Mouse (Mus musculus) cerebellum, adult 9-10 months (tissue): ENCODE measurements around the gene Nelfb.

Experiments
- DNase-seq: peaks from one replicate; pipeline ENCODE4 v3.0.0; 2022

Gene Nelfb

DNA sequence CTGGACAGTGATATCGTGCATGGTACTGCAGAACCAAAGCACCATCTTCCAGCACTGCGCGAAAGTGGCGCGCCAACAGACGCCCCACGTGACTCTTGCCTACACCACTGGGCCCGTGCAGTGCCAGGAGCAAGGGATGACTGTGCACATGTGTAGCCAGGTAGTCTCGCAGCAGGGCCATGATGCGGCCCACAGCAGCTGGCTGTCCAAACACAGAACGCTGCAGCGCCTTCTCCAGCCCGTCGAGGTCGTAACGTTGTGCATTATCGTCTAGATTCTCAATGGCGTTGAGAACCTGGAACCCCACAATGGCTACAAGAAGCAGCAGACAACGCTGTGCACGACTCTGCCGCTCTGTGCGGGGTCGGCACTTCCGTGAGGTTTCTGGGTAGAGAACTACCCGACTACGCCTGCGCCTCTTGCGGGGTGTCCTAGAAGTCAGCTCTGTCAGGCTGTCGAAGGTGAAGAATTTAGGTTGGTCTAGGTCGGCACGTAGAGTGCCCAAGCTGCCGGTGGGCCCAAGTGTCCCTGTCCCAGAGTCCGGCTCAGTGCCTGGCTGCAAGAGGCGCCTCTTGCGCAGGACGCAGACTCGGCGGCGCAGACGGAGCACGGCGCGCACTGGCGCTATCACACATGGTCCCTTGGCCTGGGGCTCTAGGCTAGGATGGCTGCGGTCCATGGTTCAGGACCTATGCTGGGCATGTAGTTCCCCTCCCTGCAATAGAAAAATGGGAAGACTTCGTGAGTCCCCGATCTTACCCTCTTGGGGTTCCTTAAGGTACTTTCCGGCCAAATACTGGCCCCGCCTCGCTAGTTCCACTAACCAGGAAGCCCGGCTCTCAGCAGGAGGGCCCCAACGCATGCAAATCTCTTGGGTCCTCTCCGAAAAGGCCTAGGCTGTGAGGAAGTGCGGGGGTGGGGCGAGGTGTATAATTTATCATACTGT lies 15.8 kb downstream of the Nelfb start:
- no peak for DNase-seq

DNA sequence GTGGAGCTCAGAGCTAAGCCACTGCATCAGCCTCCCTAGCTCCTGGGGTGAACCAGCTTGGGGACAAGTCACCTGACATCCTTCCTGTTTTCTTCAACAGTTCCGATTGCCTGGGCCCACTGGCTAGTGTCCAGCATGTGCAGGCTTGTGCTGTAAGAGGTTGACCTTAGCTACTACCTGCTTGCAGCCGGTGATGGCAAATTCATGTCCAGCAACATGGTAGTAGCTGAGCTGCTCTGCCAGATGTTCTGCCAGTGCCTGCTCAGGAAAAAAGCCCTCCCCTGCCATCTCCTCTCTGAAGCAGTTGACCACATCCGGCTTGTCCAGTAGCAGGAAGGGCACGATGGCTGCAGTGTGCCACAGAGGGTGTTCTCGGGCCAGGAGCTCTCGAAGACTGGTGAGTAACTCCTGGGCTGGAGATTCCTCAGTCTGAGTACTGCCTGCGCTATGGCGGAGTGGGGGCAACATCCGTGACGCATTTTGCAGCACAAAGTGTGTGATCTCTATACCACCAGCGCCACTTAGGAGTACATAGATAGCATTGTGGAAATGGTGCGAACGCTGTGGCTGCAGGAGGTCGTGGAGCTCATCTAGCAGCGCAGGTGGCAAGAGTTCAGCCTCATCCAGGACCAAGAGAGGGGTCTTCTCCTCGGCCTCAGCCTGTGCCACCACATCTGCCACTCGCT lies 16.7 kb downstream of the Nelfb start:
- no peak for DNase-seq

DNA sequence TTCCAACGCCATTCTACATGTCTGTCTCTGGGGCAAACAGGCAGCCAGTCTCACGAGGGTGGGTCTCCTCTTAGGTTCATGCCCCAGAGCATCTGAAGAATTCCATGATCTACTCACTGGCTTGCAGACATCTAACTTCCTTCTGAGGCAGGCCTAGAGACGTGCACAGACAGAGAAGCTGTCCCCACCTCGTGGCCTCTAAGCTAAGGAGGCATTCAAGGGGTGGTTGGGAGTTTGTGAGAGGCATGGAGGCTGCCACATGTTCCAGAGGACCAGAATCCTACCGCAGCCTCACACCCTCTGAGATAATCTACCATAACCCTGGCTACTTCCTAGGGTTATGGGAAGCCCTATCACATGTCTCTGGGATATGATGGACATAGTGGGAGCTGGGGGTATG lies 17.3 kb downstream of the Nelfb start:
- no peak for DNase-seq

DNA sequence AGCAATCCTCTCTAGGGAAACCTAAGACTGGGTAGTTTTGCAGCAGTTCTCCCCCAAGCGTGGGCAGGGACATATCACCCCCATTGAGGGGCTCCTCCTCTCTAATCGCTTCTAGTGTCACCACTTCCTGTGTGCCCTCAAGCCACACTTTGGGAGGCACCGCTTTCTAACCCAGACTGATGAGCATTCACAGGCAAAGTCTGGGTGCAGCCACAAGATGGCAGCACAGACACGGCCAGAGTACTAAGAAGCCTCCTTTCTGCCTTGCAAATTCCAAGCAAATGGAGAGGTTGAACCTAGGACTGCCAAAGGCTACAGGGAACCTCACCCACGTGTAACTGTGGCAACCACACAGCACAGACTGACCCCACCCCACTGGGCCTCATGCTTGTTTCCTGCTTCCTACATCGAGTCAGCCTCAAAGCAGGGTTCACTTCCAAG lies 17.9 kb downstream of the Nelfb start:
- peak; percentile 90 for DNase-seq

DNA sequence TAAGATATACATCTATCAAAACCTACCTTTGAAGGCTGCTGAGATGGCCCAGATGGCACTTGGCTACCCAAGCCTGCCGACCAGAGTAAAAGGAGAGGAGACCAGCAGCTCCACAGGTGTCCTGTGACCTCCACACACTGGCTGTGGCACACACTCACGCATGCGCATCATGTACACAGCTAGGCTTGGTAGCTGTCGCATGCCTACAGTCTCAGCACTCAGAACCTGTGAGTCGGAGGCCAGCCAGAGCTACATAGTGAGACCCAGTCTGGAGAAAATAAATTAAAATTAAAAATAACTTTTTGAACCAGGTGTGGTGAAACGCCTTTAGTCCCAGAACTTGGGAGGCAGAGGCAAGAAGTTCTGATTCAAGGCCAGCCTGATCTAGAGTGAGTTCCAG lies 23.4 kb downstream of the Nelfb start:
- DNase-seq, result no peak

DNA sequence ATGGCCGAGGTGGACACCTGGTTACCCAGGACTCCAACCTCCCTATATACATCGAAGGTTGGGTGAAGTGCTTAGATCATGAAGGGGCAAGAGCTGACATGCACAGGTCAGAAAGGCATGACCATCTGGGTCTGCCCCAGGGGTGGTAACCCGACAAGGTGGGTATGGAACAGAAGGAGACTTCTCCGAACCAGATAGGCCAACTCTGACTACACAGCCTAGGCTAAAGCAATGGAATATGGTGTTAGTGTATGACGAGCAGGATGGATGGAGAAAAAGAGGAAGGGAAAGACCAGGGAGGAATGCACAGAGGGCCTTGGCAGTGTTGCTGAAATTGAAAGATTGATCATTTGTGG lies 24.7 kb downstream of the Nelfb start:
- DNase-seq, result no peak

DNA sequence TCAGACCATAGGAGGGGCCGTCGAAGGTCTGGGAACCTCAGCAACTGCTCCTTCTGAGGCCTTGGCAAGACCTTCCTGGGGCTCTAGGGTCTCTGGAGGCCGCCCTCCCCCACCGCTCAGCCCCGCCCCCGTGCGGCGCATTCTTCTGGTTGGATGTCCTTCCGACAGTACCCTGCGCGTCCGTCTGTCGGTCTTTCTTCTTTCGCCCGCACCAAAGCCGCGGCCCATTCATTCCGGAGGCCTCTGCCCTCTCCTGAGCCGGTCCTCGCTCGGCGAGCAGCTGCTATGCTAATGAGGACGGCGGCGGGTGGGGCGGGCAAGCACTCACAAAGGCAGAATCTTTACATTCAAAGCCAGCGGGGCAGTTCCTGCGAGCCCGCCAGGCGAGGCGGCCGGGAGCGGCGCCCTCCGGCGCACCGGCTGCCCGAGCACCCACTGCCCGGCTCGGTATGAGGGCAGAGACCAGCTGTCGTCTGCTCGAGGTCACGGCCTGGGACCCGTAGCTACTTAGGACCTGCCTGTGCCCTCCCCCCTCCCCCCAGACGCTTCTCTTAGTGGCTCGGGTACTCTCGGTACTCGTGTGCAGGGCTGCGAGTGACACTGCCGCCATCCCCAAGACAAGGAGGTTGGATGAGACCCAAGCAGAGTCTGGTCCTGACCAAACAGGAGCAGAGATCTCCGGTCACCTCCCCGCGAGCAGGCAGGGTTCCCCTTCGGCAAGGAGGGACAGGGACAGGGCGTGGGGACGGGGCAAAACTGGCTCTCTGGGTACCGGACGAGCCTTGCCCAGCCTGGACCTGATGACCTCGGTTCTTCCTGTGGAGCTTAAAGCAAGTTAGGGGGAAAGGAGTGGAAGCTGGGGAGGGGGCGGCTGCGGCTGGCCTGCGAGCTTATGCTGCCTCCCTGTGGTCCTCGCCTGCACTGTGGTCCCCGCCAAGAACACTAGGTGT lies 25.4 kb downstream of the Nelfb start:
- DNase-seq, result no peak

DNA sequence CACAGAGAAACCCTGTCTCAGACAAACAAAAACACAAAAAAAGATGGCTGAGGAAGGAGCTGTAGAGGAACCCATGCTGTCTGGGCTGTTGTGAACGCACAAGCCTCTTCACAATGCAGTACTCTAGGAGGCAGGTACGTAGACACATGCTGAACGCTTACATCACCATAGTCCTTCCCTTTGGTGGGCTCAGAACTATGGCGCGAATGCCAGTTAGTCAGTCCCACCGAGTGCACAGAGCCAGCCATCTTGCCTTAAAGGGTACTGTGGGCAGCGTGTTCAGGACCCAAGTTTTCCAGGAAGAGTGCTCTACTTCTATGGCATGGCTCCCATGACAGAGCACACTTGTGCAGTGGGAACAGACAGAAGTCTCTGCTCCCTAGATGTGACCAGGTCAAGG lies 26.8 kb downstream of the Nelfb start:
- no peak for DNase-seq

DNA sequence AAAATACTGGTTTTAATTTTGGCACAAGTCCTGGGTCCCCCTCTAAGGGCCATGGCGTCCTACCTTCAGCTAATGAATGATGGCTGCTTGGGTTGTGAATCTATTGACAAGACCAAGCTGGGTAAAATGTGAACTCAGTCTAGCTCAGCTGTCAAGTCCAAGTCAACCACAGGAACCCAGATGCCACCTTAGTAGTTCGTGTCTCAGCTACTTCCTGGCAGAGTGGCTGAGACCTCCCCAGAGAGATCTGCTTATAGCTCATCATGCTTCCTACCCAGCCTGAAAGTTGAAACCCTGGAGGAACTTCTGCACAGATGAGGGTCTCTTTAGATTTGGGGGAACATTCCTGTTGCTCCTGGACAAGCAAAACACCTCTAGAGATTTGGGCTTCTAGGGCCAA lies 28.0 kb downstream of the Nelfb start:
- DNase-seq, result no peak

DNA sequence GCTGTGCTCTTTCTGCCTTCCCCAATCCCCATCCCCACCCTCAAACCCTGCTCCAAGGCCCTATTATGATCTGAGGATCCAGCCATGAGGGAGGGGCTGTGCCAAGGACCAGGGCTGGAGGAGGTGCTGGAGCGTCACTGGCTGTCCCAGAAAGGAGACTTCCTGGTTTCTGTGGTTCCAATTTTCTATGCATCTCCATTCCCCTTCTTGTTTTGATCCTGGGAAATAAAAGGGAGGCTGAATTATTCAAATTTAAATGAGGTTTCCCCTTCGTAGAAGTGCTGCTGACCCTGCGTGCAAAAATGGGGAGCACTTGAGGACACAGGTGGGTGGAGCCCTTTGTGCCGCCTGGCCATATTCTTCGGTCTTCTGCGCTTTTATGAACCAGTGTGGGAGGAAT lies 28.6 kb downstream of the Nelfb start:
- DNase-seq, result no peak

DNA sequence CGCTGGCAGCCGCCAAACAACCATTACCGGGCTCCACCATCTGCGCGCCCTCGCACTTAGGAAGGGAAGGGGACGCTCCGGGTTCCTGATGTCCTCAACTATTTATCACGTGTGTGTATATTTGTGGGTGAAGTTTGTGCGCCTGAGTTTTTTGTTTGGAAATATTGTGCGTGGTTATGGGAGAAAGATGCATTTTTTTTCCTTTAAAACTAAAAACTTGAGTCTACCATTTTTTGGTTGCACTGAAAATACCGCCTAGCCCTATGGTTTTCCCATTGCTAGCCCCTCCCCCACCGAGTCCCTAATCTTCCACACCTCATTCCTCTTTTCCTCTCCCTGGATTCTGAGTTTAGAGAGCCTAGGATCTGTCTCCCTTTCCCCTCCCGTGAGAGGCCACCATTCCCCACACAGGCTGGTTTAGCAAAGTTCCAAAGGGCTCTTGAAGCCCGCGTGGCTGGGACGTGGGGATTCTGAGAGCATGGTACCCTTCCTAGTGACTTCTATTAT lies 29.3 kb downstream of the Nelfb start:
- no peak for DNase-seq

DNA sequence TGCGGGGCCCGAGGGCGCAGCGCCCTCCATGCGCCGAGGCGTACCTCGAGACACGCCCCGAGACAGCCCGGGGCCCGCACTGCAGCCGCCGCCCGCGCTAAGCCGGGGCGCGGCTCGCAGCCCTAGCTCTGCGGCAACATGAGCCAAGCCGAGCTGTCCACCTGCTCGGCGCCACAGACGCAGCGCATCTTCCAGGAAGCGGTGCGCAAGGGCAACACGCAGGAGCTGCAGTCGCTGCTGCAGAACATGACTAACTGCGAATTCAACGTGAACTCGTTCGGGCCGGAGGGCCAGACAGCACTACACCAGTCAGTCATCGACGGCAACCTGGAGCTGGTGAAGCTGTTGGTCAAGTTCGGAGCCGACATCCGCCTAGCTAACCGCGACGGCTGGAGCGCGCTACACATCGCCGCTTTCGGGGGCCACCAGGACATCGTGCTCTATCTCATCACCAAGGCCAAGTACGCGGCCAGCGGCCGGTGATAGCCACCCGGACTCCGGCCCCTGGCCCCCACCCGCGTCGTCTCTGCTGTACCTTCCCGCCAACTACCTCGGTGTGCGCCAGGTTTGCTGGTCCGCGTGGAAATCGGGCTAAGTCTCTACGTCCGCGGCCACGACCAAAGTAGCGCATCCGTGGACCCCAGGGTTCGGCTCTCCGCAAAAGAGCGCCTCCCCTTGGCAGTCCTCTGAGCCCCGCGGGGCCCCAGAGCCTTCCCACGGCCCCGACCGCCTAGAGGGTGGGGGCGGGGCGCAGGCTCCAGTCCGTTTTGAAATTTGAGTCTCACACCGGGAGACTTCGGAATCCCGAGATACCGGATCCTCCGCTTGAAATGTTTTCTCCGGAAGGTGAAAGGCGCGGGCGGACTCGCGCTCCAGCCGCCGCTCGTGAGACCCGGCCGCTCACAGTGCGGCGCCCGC lies 30.1 kb downstream of the Nelfb start:
- no peak for DNase-seq

DNA sequence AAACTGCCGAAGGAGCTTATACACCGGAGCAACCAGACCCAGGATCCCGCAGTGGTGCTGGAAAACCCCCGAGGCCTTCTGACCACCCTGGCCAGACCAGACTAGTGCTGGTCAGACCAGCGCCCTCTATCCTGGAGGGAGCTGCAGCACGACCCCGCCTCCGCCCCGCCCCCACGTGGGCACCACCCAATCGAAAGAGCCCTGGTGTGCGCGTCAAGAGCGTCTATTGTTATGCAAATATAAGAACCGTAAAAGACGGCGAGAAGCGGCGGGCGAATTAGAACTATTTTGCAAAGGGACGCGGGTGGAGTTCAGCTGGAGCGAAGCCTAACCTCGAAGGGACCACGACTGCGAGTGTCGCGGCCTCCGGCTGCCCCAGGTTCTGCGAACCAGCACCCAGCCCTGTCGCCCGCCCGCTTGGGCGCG lies 30.8 kb downstream of the Nelfb start, which contains the start of gene Nrarp:
Gene Nrarp (plus strand): TSS at position 281 of the 426 bp plus-strand sequence.
- peak; percentile 86 for DNase-seq

DNA sequence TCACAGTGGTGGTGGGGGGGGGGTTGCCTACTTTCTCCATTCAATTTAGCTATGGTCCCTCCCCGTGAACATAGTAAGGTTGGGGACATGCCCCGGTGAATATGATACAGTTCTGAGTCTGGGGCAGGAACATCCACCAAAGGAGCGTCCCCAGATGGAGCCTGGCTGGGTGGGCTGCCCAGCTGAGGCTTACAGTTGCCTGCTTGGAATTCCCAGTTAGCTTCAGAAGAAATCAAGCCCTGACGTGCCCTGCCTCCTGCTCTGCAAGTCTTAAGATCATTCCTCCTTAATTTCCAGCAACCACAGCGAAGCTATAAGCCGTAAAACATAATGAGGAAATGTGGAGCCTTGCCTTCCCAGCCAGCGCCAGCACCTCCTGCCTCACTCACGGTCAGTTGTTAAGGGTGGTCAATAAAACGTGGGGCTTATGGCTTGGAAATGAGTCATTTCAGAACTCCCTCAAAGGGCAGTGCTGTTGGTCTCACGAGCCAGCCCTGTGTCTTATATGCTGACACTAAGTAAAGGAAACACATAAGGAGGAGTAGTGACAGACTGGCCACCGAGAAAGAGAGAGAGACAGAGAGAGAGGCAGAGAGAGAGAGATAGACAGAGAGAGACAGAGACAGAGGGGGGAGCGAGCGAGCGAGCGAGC lies 31.6 kb downstream of the Nelfb start:
- no peak for DNase-seq

DNA sequence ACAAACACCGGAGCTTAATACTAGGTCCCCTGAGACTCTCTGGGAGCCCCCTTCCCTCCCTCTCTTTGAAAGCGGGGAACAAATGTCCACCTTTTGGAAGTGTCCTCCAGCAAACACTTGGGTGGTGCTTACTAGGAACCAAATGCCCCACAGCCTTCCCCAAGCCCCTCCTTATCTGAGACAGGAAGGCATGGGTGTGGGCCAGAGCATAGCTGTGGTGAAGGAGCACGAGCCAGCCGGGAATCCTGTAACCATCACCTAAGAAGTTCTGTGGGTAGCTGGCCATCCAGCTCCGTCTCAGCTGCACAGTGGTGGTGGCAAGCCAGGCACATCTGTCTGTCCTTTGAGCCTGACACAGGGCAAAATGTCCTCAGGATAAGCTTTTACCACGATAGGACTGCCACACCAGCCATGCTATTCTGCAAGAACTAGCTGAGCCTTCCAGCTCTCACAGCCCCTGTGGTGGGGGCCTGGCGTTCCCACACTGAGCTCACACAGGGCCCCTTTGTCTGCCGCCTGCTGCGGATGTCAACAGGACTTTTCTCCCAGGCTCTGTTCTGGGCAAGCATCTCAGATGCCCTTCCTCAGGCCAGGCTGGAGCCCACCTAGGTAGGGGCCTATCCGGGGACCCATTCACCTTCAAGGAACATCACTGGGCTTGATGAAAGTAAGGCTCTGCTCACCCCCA lies 32.9 kb downstream of the Nelfb start:
- DNase-seq, result no peak

DNA sequence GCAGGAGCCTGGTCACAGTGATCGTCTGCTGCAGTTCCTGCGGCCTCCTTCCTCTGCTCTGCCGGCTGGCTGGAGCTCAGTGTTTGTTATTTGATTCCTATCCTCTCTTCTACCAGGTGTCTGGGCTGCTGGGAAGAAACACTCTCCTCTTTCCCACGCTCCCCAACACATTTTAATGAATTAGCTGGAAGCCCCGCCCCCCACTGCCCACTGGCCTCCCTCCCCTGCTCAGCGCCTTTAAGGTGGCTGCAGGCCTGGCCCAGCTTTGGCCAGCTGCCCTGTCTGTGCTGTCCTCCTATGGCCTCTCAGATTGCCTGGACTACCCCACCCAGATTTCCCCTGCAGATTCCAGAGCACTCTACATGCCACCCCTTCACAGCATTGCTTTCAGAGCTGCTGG lies 33.6 kb downstream of the Nelfb start:
- DNase-seq, result no peak

DNA sequence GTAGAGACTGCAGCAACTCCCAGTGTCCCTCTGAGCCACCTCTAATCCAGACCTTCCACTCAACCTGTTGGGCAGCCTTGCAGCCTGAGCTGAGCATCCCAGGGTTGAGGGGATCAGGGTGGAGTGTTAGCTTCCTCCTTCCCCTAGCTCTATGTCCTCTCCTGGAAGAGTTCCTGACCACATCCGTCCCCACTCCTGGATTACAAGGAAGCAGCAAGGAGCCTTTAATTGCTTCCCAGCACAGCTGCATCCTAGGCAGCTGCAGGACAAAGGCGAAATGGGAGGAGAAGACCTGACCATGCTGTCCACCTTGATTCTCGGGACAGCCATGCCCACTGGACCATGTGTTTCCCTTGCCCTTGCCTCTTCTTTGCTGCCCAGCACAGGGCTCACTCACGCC lies 34.2 kb downstream of the Nelfb start:
- DNase-seq, result no peak

DNA sequence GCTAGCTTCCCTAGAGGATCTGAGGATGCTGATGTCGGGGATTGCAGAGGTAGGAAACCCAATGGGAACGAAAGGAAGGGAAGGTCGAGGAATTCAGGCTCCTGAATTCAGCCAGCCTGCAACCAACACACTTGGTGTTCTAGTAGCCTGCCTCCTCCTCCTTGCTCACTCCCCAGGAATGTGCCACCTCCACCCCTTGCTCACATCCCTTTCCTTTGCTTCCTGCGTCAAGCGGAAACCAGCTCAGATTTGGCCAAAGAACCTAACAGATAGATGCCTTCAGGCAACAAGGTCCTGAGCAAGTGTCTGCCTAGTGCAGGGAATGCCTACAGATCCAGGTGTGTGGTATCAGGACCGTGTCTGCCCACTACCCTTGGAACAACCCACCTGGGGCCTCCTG lies 34.7 kb downstream of the Nelfb start:
- no peak for DNase-seq

DNA sequence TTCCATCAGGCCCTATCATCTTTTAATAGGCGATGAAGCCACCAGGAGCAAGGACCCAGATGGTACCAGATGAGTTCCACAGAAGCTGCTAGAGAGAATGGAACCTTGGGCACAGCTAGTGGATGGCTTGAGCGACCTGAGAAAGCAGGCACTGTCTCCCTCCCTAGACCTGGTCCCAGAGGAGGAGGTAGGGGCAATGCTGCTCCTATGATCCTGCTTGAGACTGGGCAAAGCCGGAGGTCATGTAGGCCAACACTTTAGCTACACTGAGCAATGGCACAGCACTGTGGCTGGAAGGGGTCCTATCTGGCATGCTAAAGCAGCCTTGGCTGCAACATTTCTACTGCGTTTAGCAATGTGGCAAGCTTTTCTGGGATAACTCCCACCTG lies 35.6 kb downstream of the Nelfb start:
- DNase-seq, result no peak

DNA sequence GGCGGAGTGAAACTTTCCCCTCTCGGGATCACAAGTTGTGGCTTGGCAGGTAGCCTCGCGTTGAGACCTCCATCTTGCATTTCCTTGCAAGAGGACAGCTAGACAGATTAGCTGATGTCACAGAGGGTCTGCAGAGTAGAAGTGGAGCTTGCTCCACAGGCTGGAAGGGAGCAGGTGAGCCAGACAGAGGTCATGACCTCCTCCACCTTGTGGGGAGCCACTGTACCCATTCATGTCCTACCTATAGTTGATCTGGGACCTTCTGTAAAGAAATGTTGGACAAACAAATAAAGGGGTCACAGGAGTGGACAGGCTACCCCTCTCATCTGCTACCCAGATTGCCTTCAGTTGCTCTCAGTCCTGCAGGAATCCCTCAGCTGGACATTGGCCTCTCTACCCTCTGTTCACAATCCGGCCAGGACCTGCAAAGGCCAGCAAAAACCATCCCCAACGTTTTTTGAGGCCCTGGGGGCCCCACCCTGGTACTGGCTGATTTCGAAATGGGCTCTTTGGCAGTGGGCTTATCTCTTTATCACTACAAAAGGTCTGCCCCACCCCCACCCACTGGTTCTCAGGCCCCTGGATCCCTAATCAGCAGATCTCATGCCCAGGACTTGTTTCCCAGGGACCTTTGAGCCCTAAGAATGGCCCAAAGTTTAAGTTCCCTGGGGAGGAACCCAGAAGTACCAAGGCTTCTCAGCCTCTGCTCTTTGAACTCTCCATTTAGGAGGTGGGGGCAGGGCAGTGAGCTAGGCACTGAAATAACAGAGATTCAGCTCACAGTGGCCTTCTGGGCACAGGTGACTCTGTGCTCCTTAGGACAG lies 36.2 kb downstream of the Nelfb start:
- DNase-seq, result no peak
